Mouse (Mus musculus): ENCODE data around the gene Sh3pxd2b.

Sh3pxd2b gene

GRCm38 (mm10) chr11:32435410-32436060 is 87.9 kb downstream of the Sh3pxd2b start:
- DNase-seq: no peak

GRCm38 (mm10) chr11:32442576-32442975 is 95.0 kb downstream of the Sh3pxd2b start:
- DNase-seq: no peak

- no peak for DNase-seq
These were observed 96.6 kb downstream of the Sh3pxd2b start for GRCm38 (mm10) chr11:32444266-32444665.

GRCm38 (mm10) chr11:32445135-32445534 is 97.5 kb downstream of the Sh3pxd2b start:
- DNase-seq: no peak

- DNase-seq: no peak
These were observed 98.1 kb downstream of the Sh3pxd2b start for GRCm38 (mm10) chr11:32445637-32446226.

- DNase-seq: peak; percentile 61
These were observed 102.6 kb downstream of the Sh3pxd2b start for GRCm38 (mm10) chr11:32450216-32450615.

- peak; percentile 47 for DNase-seq
These were observed 103.7 kb downstream of the Sh3pxd2b start for GRCm38 (mm10) chr11:32451306-32451705.

- DNase-seq: no peak
These were observed 105.1 kb downstream of the Sh3pxd2b start for GRCm38 (mm10) chr11:32452745-32453144.

GRCm38 (mm10) chr11:32453353-32453915 is 105.8 kb downstream of the Sh3pxd2b start:
- DNase-seq: peak; percentile 45

GRCm38 (mm10) chr11:32454231-32454799 is 106.7 kb downstream of the Sh3pxd2b start:
- DNase-seq: peak; percentile 31

GRCm38 (mm10) chr11:32454800-32455506 is 107.3 kb downstream of the Sh3pxd2b start, which contains the start of gene Ubtd2:
Gene Ubtd2 (plus strand): TSS chr11:32455370.
- DNase-seq: peak; percentile 97

GRCm38 (mm10) chr11:32455507-32456141 is 108.0 kb downstream of the Sh3pxd2b start:
- no peak for DNase-seq

- DNase-seq: no peak
These were observed 108.7 kb downstream of the Sh3pxd2b start for GRCm38 (mm10) chr11:32456356-32456755.

GRCm38 (mm10) chr11:32464282-32464681 is 116.7 kb downstream of the Sh3pxd2b start:
- no peak for DNase-seq

- no peak for DNase-seq
These were observed 124.3 kb downstream of the Sh3pxd2b start for GRCm38 (mm10) chr11:32471925-32472324.

GRCm38 (mm10) chr11:32474725-32475124 is 127.1 kb downstream of the Sh3pxd2b start:
- no peak for DNase-seq

GRCm38 (mm10) chr11:32475487-32476236 is 128.0 kb downstream of the Sh3pxd2b start:
- DNase-seq: no peak

Data from right cerebral cortex, adult 18-20 months (tissue).